Mouse (Mus musculus) lung, postnatal 25 days (tissue): ENCODE measurements at regions not wholly inside any gene's neighbourhood (a gene's known extent, or its start where the extent isn't known, plus 50 kb on each side); places are given as distances from the start of the nearest gene placed in this dataset.

ENCODE experiments used
- DNase-seq: peaks from one replicate; pipeline ENCODE4 v3.0.0; 2022; ENCODE audit warnings: low spot score

DNA sequence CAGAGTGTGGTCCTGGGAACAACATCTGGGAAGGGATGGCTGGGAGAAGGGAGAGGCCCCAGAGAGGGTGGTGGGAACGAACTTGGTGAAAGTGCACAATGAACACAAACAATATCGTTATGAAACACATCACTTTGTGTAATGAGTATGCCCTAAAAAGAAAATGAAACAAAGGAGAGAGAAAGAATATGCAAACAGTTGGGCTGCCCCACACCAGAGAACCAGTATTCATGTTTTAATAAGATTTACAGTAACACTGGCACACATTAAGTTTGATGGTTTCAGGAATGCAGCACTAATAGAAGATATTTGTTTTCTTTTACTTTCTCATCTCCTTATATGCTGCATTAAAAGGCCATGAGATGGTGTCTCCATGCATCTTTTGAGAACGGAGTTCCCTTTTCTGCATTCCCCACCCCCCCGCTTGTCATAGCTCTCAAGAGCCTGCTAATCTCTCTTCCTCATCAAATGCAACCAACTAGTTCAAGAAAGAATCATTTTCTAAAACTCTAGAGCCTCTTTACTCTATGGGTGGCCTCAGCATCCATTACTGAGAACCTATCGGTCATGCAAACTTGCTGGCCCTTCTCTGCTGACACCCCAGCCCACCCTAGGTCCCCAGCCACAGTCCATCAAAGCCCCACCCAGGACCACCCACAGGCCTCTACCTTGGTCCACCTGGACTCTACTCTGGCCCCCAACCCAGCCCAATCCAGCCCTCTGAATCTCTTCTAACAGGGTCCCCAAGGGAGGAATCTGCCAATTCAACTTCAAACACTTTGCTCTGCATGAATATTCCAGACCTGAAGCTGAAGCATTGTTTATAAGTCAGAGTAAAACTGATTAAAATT is 379.0 kb upstream of the Nrp1 start:
- no peak for DNase-seq

DNA sequence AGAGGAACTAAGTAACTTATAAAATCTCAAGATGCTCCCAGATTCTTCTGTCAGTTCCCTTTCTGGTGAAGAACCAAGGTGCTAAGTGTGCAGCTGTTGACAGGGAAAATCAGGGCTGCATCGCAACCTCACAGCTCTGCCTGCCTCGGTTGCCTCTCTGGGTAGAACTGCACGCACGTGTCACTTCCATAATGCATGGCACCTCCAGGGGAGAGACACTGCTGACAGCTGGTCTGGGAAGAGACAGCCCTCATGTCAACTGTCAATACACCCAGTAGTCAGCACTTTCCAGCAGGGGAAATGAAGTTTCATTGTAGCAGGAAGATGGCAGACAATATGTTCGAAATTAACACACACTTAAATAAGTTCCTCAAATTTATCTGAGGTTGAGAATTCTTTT is 376.2 kb upstream of the Nrp1 start:
- DNase-seq = no peak

DNA sequence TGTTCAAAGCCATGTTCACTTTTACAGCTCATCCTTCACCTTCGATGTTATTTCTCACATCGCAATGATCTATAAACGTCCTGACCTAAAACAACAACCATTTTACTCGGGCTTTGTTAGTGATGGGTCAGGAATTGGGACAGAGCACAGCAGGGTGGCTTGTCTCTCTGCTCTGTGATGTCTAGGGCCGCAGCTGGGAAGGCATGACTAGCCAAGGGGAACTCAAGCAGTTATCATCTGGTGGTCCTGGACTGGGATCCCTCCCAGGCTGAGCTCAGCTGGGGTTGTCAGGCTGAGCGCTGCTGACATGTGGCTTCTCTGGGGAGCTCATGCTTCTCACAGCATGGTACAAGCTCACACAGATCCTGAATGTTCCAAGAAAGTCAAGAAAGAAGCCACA is 372.8 kb upstream of the Nrp1 start:
- DNase-seq = no peak

DNA sequence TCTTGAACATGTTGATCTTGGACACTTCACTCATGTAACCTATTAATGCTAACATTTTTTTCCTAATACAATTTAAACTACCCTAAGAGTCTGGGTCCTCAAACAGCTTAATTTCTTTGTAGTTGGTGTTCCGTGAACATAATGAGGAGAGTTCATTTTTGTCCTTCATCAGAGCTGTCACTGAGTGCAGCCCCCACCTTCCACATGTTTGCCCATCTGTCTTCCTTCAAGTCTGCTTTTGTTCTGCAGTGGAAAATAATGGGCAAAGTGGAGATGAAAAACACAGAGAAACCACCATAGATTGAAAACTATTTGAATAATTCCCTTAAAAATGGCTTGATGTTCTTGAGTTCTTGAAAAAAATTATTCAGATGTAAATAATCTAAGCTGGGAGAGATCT is 369.5 kb upstream of the Nrp1 start:
- no peak for DNase-seq

DNA sequence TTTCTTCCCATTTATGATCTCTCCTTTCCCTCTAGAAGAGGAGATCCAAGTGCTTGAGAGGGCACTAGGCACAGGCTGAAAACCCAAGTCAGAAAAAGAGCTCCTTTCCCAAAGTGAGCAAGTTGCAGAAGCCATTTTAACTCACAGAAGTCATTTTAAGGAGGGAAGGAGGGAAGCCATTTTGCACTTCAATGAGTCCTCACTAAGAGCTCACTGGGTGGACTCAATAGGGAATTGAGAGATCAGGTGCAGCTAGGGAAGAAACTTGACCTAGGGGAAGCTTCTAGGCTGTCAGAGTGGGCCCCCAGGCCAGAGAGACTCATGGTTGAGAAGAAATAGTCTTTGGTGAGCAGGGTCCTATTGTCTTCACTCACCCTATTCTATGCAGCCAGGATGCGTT is 363.5 kb upstream of the Nrp1 start:
- DNase-seq = no peak

DNA sequence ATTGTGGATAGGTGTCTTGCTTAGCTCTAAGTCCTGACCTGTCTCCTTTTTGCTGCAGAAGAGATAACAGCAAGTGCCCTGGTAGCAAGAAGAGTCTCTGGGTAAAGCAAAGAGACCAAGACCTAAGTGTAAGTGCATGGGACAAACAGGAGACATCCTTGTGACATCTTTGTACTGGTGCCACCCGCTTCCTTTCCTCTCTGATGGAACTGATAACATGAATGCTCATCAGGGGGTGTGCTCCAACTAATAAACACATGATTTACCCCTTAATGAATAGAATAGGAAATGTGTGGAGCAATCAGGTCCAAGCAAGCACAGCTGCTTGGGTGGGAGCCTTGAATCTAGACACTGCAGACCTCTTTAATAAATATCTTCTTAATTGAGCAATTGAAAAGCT is 362.9 kb upstream of the Nrp1 start:
- DNase-seq = peak; percentile 32

DNA sequence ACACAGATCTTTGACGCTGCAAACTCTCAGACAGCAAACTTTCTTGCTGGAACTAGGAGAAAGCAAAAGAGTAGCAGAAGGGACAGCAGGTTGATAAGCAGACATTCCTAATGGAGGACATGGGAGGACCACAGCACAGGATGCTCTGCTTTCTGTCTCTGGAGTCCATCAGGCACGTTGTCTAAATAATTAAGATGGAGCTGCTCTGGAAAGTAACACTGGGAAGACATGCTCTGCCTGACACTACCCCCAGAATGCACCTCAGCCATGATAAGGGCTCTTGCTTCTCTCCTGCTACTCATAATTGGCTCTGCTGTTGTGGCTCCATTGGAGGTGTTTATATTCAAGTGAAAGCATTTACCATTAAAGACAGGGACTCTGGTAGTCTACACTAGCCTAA is 356.0 kb upstream of the Nrp1 start:
- no peak for DNase-seq

DNA sequence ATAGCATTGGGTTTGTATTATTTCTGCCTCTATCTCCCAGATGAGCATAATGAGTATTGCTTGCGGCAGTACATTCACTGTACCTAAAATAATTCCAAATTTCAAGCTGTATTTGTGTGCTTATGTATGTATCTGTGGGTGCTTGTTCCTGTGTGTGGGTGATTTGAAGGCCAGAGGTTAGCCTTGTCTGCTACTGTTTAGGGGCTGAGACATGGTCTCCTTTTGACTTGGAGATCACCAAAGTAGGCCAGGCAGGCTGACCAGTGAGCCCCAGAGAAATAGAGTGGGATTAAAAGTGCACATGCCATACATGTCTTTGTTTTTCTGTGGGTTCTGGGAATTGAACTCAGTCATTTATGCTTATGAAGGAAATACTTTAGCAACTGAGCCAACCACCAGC is 355.6 kb upstream of the Nrp1 start:
- no peak for DNase-seq

DNA sequence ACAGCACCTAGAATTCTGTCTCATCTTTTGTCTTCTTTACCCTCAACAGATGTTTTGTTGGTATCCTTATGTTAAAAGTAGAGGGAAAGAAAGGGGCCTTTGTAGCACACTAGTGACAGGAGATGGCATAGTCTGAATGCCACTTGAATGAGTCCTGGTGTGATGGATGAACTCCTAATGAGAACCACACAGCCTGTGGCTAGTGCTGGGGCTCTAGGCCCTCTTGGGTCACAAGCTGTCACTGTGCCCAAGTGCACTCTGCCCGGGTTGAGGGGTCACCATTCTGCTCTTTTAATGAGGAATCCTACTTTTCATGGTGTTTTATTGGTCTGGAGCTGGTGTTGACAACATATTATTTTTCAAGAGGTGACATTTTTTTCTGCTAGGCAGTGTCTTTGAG is 355.0 kb upstream of the Nrp1 start:
- DNase-seq = no peak

DNA sequence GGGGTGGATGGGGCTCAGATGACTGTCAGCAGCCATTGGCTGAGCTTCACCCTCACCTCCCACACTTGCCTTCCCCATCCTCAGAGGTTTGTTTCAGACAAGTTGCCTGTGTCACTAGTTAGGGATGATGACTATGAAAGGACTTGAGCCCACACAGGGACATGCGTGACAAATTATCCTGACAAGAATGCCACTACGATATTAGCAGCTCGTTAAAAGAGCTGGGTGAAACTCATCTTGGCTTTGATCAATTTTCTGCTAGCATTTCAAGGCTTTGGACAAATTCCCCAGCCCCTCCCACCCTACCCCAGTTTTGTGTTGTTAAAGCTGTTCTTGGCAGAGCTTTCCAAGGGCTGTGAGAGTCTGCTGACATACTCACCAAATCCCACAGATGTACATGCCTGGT is 354.5 kb upstream of the Nrp1 start:
- no peak for DNase-seq

DNA sequence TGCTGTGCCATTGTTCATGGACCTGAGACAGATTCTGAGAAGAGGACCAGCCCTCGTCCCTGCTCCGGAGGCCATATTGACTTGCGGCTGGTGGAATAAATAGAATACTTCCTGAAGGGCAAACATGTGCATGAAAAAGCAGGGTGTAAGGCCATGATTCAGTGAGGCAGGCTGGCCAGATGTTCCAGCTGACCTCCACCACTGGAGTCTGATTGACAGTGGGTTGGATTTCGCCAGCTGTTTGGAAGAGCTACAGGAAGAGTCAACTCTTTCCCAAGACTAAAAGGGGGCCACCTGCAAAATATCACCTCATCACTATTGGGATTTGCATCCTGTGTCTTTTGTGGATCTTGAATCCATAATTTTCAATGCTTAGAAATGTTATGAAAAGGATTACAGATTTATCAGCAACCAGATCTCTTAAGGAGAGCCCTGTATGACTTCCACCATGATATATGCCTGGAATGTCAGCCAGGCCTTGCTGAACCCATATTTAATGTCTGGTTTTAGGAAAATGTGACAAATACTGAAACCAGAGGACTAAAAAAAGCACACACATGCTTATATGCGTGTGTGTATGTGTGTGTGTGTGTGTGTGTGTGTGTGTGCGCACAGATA is 348.9 kb upstream of the Nrp1 start:
- no peak for DNase-seq

DNA sequence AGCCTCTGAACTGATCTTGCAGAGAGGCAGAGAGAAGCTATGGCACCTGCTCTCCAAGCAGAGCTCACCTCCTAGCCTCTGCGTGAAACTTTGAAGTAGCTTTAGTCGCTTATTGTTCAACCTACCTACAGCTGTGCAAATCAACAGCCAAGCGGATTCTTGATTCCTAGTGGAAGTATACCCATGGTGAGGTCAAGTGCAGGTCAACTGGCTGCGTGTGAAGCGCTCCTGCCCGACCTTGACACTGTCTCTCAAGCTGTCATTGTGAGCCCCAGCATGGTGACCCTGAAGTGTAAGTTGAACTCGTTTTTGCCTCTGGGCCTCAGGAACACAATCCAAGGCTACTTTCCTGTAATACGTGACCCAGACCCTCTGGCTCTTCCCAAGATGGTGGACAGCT is 341.2 kb upstream of the Nrp1 start:
- DNase-seq = no peak

DNA sequence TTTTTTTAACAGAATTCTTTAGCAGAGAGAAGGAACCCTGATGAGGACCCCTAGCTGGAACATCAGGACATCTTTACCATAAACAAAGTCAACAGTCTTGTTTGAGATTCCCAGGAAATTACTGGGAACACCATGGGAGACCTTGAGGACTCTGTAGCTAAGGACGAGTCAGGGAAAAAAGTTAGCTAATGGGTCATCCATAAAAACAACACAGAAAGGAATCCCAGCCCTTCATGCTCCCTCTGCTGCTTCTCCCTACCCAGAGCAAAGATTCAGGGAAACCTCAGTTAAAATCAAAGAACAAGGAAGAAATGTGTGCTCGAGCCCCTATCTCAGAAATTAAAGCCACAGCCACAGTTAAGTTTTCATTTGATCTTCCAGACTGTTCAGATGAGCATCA is 334.7 kb upstream of the Nrp1 start:
- DNase-seq = no peak

DNA sequence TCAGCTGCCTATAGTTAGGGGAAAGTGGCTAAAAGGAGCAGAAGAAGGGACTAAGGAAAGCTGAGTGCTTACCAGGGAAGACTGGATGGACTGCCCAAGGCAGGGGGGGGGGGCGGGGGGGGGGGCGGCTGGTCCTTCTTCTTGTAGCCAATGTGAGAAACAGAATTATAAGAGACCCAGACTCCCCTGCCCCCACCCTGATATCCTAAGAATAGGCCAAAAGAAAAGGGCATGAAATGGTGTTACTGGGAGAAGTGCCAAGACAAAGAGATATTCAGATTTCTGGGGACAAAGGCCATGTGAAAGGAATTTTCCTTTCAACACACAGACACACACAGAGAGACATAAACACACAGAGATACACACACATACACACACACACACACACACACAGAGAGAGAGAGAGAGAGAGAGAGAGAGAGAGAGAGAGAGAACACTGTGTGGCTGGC is 333.6 kb upstream of the Nrp1 start:
- DNase-seq = peak; percentile 24

DNA sequence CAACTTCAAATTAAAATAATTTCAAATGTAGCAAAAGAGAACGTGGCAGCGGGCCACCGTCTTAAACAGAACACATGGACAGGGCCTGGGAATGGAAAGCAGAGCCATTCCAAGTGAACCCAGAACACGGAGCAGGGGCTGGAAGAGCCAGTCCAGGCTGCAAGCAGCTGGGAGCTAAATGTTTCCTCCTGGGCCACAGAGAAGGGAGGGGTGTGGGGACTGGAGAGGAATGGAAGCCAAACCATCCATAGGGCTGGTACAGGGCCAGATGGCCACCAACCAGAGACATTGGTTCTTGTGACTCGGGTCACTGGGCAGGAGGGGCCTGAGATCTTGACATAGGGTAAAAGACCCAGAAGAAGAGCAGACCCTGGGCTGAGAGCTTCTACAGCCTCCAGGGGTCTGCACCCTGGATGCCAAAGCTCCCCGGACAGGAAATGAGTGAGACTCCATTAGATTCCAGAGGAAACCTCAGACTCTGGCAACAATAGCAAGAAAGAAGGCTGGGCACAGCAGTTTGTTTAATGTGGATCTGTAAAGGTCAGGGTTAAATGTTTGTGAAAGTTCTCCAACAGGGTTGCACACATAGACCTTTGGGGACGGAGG is 333.1 kb upstream of the Nrp1 start:
- DNase-seq = peak; percentile 65

DNA sequence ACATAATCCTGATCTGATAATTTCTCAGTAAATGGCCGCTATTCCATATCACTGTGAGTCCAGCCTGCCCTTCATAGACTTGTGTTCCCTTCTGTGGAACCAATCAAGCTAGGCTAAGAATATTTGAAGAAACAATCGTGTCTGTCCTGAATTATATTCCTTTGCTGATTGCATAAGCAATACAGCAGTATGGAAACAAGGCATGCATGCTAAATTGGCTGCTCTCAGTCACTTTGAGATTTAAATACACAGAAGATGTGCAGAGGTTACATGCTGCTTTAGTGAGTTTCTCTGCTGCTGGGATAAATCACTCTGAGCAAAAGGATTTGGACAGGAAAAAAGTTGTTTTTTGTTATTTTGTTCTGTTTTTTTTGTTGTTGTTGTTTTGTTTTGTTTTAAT is 331.4 kb upstream of the Nrp1 start:
- no peak for DNase-seq

DNA sequence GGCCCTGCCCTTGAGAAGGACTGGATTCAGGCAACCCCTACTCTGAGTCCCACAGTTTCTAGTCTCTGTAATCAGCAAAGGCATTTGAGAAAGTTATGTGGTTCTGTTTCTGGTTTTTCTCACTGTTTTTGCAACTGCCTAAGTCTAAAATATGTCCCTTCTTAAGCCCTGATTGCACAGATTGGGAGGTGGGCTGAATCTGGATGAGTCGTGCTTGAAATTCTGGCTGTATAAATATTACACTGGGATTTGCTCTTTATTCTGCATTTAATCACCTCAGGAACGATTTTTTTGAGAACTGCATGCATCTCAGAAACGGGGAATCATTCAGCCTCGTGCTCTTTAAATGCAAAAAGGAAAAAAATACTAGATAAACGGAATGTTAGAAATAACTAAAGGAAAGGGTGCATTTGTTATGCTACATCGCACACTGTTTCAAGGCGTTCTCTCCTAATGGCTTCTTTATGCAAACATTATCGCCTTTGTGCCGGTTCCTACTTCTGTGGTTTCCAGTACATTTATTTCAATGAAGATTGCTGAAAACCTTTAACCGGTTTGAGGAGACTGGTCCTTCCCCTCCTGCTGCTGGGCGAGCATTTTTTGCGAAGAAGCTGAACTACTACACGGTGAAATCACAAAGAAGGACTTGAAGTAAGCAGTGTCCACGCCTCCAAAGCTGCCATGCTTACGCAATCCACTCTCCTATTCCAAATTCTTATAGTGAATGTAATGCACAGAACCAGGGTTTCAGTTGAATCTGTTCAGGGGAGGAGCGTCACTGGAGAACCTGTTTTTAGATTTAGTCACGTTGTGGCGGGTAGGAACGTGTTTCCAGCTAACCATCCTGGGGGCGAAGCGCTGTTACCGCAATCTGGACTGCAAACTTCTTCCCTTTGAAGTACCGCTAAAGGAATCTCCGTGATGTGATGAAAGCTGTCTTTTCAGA is 327.8 kb upstream of the Nrp1 start:
- no peak for DNase-seq

DNA sequence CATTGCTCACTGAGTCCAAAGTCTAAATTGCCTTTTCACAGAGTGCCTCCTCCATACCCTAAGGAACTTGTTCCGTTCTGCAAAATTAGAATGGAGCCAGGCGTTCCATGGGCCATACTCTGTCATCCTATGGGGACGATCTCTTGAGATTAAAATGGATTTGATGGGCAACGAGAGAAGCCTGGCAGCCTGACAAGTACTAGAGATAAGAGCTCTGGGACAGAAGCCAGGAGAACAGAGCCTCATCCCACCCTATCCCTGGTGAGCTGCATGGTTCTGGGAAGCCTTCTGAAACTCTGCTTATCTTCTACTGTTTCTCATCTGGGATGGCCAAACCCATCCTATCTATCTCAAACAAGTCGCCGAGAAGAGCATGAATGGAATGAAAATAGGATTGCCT is 324.3 kb upstream of the Nrp1 start:
- DNase-seq = peak; percentile 46

DNA sequence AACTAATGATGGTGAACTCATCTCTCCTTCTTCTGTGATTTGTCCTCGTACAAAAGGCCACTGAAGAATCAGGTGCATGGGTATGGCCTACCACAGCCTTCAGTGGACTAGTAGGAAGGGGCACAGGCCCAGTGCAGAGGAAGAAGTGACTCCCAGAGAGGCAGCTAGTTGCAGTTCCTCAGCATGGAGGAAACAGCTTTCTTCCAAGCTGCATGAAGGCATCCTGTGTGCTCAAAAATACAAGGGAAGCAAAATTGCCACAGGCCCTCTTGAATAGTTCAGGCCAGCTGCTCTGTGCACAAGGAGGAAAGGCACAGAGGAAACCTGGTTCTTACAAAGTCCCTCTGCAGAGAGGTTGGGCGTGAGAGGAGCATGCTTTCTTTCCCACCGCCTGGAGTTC is 322.7 kb upstream of the Nrp1 start:
- DNase-seq = no peak

DNA sequence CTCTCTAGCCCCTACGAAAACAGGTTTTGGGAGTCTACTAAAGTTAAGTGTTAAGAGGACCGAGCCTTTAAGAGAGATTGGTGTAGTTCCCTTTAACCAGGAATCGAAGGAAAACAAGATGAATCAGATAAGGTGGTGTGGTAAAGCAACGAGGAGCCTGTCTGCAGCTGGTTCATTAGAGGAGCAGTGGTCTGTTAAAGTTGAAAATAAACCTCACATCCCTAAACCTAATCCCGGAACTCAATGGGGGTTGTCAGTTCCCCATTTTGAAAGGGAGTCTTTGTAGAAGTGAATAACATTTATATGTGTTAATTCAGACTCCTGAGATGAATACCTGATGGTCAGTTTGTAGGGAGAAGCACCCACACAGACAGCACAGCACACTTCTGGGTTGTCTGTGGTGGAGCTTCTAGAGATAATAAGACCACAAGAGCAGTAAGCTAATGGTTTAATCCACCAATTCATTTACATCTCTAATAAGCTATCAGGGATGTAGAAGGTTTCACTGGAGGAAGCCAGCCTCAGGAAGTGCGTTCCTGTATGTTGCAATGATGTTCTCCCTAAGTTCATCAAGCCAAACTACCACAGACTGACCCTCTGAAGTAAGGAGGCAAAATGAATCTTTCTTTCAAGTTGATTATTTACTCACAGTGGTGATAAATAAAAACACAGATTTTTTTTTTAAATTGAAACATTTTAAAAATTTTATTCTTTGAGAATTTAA is 318.9 kb upstream of the Nrp1 start:
- no peak for DNase-seq

DNA sequence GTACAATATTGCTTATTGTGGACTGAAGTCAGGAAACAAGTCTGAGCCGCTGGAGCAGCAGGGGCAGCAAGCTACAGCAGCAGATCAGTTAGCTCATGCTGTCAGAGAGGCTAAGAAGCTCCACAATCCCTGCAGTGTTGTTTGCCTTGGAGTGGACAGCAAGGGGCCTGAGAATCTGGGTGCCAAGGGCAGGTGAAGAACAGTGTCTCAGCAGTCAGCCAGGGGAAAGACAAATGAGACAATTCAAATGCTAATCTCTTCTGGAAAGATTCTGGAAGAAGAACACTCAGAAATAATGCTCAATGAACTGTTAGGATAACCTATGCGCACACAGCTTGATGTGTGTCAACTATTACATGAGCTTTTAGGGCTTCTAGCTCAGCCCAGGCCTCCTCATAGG is 315.5 kb upstream of the Nrp1 start:
- DNase-seq = no peak

DNA sequence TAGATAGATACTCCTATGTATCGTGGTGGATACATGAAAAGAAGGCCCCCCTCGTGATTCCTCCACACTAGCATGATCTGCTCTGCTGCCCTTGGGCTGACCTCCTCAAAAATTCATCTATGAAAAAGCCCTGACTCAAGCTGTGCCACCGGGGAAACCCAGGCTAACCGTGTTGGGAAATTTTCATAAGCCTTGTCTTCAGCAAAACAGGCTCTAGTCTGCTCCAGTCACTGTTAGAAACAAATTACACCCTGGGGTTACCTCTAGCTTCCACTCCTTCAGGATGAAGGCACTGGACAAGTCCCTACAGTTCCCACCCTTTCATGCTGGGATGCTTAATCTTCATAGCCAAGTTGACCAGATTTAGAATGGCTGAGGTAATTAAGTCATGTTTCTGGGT is 315.0 kb upstream of the Nrp1 start:
- no peak for DNase-seq
